ENCODE assay signal across 10 mouse cellular contexts in genomic region chr17:34109038-34109805, GRCm38 (mm10). TPM values are rescaled to one million over a fixed set of nuclear protein-coding genes. Genes with fewer than 3 reads are reported as not detected.
A peak's percentile ranks its signal among the peaks of the same experiment; 100 is the strongest.
DNase-seq lines count a peak whose midpoint lies in the region; ATAC-seq and TF ChIP-seq lines count a peak whose summit lies in the region.
"Had no signal": no experiment of that assay in that cellular context is flagged by ENCODE, and none has a peak within 500 bp of the region (broad histone marks: within the 10 kb centered on the region; RNA-seq: fewer than 3 reads in every experiment).

No protein-coding gene starts in this region.

- no peak for ATAC-seq in hindbrain, embryonic 13.5 days (ENCODE audit: low FRiP score)
- peak; percentile 36 for ATAC-seq in megakaryocyte-erythroid progenitor cell, adult 5-6 weeks (replicated peaks; ENCODE audit: low FRiP score, low TSS enrichment, poor library complexity, severe bottlenecking)

- peak; percentile 27; the same call in 1 of the 2 replicates for TF ChIP-seq CTCF in E14TG2a.4 (conservative IDR thresholded peaks at IDR 0.05; ENCODE audit: low read length)

- H3K4me3 ChIP-seq in hindbrain, embryonic 13.5 days: no peak overlapping the region
- H3K4me3 ChIP-seq in hindbrain, embryonic 10.5 days: no peak overlapping the region
- H3K4me3 ChIP-seq in E14TG2a.4 (replicated peaks; ENCODE audit: low read length): no peak overlapping the region
- H3K4me3 ChIP-seq in forebrain, embryonic 10.5 days: 0 out of 2 replicates have a peak overlapping the region, but pooled peaks have one; percentile 3
- H3K4me3 ChIP-seq: neural tube, embryonic 13.5 days had no signal

- no peaks in the 10 kb centered on the region for H3K9me3 ChIP-seq in hindbrain, embryonic 13.5 days
- H3K9me3 ChIP-seq in hindbrain, embryonic 10.5 days: no peaks in the 10 kb centered on the region
- no peaks in the 10 kb centered on the region for H3K9me3 ChIP-seq in E14TG2a.4 (ENCODE audit: low read length)
- H3K9me3 ChIP-seq in forebrain, embryonic 10.5 days: no peaks in the 10 kb centered on the region
- H3K9me3 ChIP-seq: neural tube, embryonic 13.5 days had no signal

- H3K27me3 ChIP-seq in hindbrain, embryonic 13.5 days: no peaks in the 10 kb centered on the region
- H3K27me3 ChIP-seq in hindbrain, embryonic 10.5 days (ENCODE audit: insufficient read depth, poor library complexity, severe bottlenecking): no peaks in the 10 kb centered on the region
- peaks cover 4% of the 10 kb centered on the region for H3K27me3 ChIP-seq in E14TG2a.4 (ENCODE audit: insufficient read depth, low read length)
- H3K27me3 ChIP-seq in forebrain, embryonic 10.5 days (ENCODE audit: poor library complexity, severe bottlenecking): no peaks in the 10 kb centered on the region
- H3K27me3 ChIP-seq: neural tube, embryonic 13.5 days had no signal

- H3K27ac ChIP-seq in hindbrain, embryonic 13.5 days: peak overlapping the region; percentile 48; the same call in 1 of the 2 replicates
- no peak overlapping the region for H3K27ac ChIP-seq in hindbrain, embryonic 10.5 days
- no peak overlapping the region for H3K27ac ChIP-seq in forebrain, embryonic 10.5 days
- H3K27ac ChIP-seq: neural tube, embryonic 13.5 days had no signal

- 81% methylated on average over 14 of the region's 14 CpGs for WGBS in hindbrain, embryonic 13.5 days
- 83% methylated on average over 14 of the region's 14 CpGs for WGBS in hindbrain, embryonic 10.5 days
- 81% methylated on average over 14 of the region's 14 CpGs for WGBS in forebrain, embryonic 10.5 days

- no peak overlapping the region for H3K4me2 ChIP-seq in hindbrain, embryonic 13.5 days
- H3K4me2 ChIP-seq: neural tube, embryonic 13.5 days had no signal

- peaks cover 53% of the 10 kb centered on the region for H3K36me3 ChIP-seq in hindbrain, embryonic 13.5 days
- peaks cover 54% of the 10 kb centered on the region for H3K36me3 ChIP-seq in hindbrain, embryonic 10.5 days
- H3K36me3 ChIP-seq in E14TG2a.4 (ENCODE audit: insufficient read depth, low read length): peaks cover 60% of the 10 kb centered on the region
- H3K36me3 ChIP-seq in forebrain, embryonic 10.5 days (replicated peaks): peaks cover 65% of the 10 kb centered on the region

- peaks cover 7% of the 10 kb centered on the region for H3K4me1 ChIP-seq in hindbrain, embryonic 13.5 days (replicated peaks)
- no peaks in the 10 kb centered on the region for H3K4me1 ChIP-seq in hindbrain, embryonic 10.5 days (replicated peaks)
- H3K4me1 ChIP-seq in E14TG2a.4 (replicated peaks; ENCODE audit: low read depth, low read length): peaks cover 42% of the 10 kb centered on the region
- H3K4me1 ChIP-seq in forebrain, embryonic 10.5 days: peaks cover 23% of the 10 kb centered on the region

- DNase-seq in hindbrain, embryonic 10.5 days (ENCODE audit: low spot score): no peak
- no peak for DNase-seq in forebrain, embryonic 10.5 days (ENCODE audit: extremely low spot score, low spot score)
- DNase-seq in retina, postnatal 1 day: no peak
- no peak for DNase-seq in gastrocnemius, postnatal 25 days
- DNase-seq in spleen, postnatal 10 days (ENCODE audit: low spot score in 2 of 2): no peak
- DNase-seq: heart, adult 18-20 months had no signal

- no peak overlapping the region for H3K9ac ChIP-seq in hindbrain, embryonic 13.5 days
- H3K9ac ChIP-seq: neural tube, embryonic 13.5 days had no signal

RNA-seq across cellular contexts. Expression of gene H2-DMa, which starts 10.1 kb away (rescaled TPM):
- 14.4 and 16.9 TPM in 2 replicates for polyA plus RNA-seq in hindbrain, embryonic 13.5 days (2015; fragmentation: Nextera tagmentation; extraction: Ambion mirVana)
- polyA plus RNA-seq in hindbrain, embryonic 10.5 days (2016; fragmentation: Nextera tagmentation; extraction: Ambion mirVana): 5.8 and 7.7 TPM in 2 replicates
- polyA plus RNA-seq in forebrain, embryonic 10.5 days (2016; fragmentation: Nextera tagmentation; extraction: Ambion mirVana): 4.5 and 6.9 TPM in 2 replicates
- total RNA-seq in megakaryocyte-erythroid progenitor cell, adult 5-6 weeks (2014; fragmentation: Nextera tagmentation): 26.4 and 41.6 TPM in 2 replicates
- 35.0 and 36.7 TPM in 2 replicates for total RNA-seq in megakaryocyte-erythroid progenitor cell, adult 5-6 weeks (2017)
- total RNA-seq in gastrocnemius, postnatal 25 days (2021): 1 to 10 TPM; 2.8 to 3.1 TPM

RNA-seq across cellular contexts. Expression of gene Brd2, which starts 13.2 kb away (rescaled TPM):
- 127 and 129 TPM in 2 replicates for polyA plus RNA-seq in hindbrain, embryonic 13.5 days (2015; fragmentation: Nextera tagmentation; extraction: Ambion mirVana)
- 131 and 135 TPM in 2 replicates for polyA plus RNA-seq in hindbrain, embryonic 10.5 days (2016; fragmentation: Nextera tagmentation; extraction: Ambion mirVana)
- polyA plus RNA-seq in forebrain, embryonic 10.5 days (2016; fragmentation: Nextera tagmentation; extraction: Ambion mirVana): 121 and 134 TPM in 2 replicates
- total RNA-seq in megakaryocyte-erythroid progenitor cell, adult 5-6 weeks (2014; fragmentation: Nextera tagmentation): 173 and 198 TPM in 2 replicates
- 312 and 511 TPM in 2 replicates for total RNA-seq in megakaryocyte-erythroid progenitor cell, adult 5-6 weeks (2017)
- 10 to 100 TPM; 66.7 to 69.1 TPM for total RNA-seq in gastrocnemius, postnatal 25 days (2021)

RNA-seq across cellular contexts. Expression of gene H2-Oa, which starts 17.1 kb away (rescaled TPM):
- polyA plus RNA-seq in hindbrain, embryonic 13.5 days (2015; fragmentation: Nextera tagmentation; extraction: Ambion mirVana): 0.18 TPM in 1 of 2 replicates, not detected in the other
- 0.80 and 0.82 TPM in 2 replicates for polyA plus RNA-seq in hindbrain, embryonic 10.5 days (2016; fragmentation: Nextera tagmentation; extraction: Ambion mirVana)
- polyA plus RNA-seq in forebrain, embryonic 10.5 days (2016; fragmentation: Nextera tagmentation; extraction: Ambion mirVana): 0.12 and 0.43 TPM in 2 replicates
- 6.2 and 15.1 TPM in 2 replicates for total RNA-seq in megakaryocyte-erythroid progenitor cell, adult 5-6 weeks (2014; fragmentation: Nextera tagmentation)
- 0.75 and 5.8 TPM in 2 replicates for total RNA-seq in megakaryocyte-erythroid progenitor cell, adult 5-6 weeks (2017)
- not detected for total RNA-seq in gastrocnemius, postnatal 25 days (2021)

RNA-seq across cellular contexts. Expression of gene H2-DMb2, which starts 33.9 kb away (rescaled TPM):
- polyA plus RNA-seq in hindbrain, embryonic 13.5 days (2015; fragmentation: Nextera tagmentation; extraction: Ambion mirVana): 0.27 TPM in 2 replicates
- 0.11 and 0.24 TPM in 2 replicates for polyA plus RNA-seq in hindbrain, embryonic 10.5 days (2016; fragmentation: Nextera tagmentation; extraction: Ambion mirVana)
- polyA plus RNA-seq in forebrain, embryonic 10.5 days (2016; fragmentation: Nextera tagmentation; extraction: Ambion mirVana): 0.16 and 0.26 TPM in 2 replicates
- 0.81 and 2.9 TPM in 2 replicates for total RNA-seq in megakaryocyte-erythroid progenitor cell, adult 5-6 weeks (2014; fragmentation: Nextera tagmentation)
- total RNA-seq in megakaryocyte-erythroid progenitor cell, adult 5-6 weeks (2017): not detected in 2 replicates
- under 1 TPM; 0.28 to 0.67 TPM for total RNA-seq in gastrocnemius, postnatal 25 days (2021)
- polyA plus RNA-seq: neural tube, embryonic 13.5 days had no signal

RNA-seq across cellular contexts. Expression of gene H2-DMb1, which starts 43.6 kb away (rescaled TPM):
- polyA plus RNA-seq in hindbrain, embryonic 13.5 days (2015; fragmentation: Nextera tagmentation; extraction: Ambion mirVana): 0.60 and 0.84 TPM in 2 replicates
- polyA plus RNA-seq in hindbrain, embryonic 10.5 days (2016; fragmentation: Nextera tagmentation; extraction: Ambion mirVana): 0.30 and 0.98 TPM in 2 replicates
- 0.24 and 0.81 TPM in 2 replicates for polyA plus RNA-seq in forebrain, embryonic 10.5 days (2016; fragmentation: Nextera tagmentation; extraction: Ambion mirVana)
- total RNA-seq in megakaryocyte-erythroid progenitor cell, adult 5-6 weeks (2014; fragmentation: Nextera tagmentation): 3.8 and 9.1 TPM in 2 replicates
- total RNA-seq in megakaryocyte-erythroid progenitor cell, adult 5-6 weeks (2017): 10.1 and 22.9 TPM in 2 replicates
- 1 to 10 TPM in 1 of 2 experiments, under 1 TPM in 1; 0.43 to 1.2 TPM for total RNA-seq in gastrocnemius, postnatal 25 days (2021)
- polyA plus RNA-seq: neural tube, embryonic 13.5 days had no signal
